Mouse (Mus musculus) G1E (cell line): ENCODE results near the gene Gng3.

Experiments
- CTCF ChIP-seq: IDR thresholded peaks from 2 replicates; pipeline ENCODE4 v1.5.1; 2012; ENCODE audit warnings: low read depth, low read length, inconsistent platforms, mixed read lengths
- GATA1 ChIP-seq: IDR thresholded peaks from 2 replicates; pipeline ENCODE4 v1.6.1; 2012; ENCODE audit warnings: borderline replicate concordance, low read length, inconsistent platforms, mixed read lengths
- POLR2AphosphoS5 ChIP-seq: IDR thresholded peaks from 2 replicates; pipeline ENCODE4 v1.6.1; 2012; ENCODE audit warnings: low read depth, low read length, inconsistent platforms; ENCODE audit not compliant: insufficient replicate concordance
- TAL1 ChIP-seq: conservative IDR thresholded peaks from 2 replicates; pipeline ENCODE4 v1.6.1; 2012; ENCODE audit warnings: low read depth, low read length, inconsistent platforms, mixed read lengths

GRCm38 (mm10) chr19:8788521-8788920, 50.5 kb downstream of the Gng3 start:
- TF ChIP-seq CTCF (no peak), TAL1 (no peak), GATA1 (no peak), POLR2AphosphoS5 (no peak)
